Mouse (Mus musculus) NIH3T3 (cell line): ENCODE data around the gene 9130019O22Rik.

Experiments used
- DNase-seq: peaks from one replicate; pipeline ENCODE4 v3.0.0-alpha.2; 2012; ENCODE audit warnings: low read depth

The 9130019O22Rik gene

DNA sequence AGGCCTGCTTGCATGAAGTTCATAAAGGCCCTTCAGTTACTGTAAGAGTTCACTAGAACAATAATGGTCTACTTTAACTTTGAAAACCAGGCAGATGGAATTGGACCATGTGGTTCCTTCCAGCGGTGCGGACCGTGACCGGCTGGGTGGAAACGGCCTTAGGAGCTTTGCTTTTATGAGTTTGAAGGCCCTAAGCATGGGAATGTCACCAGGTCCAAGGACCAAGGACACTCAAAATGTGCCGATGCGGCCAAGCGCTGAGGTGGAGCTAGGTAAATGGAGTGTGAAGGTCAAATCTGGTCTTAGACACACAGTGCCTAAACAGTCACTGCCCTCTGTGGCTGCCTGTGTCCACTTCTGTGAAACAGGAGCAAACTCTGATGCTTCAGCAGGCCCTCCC lies 45.6 kb downstream of the 9130019O22Rik start:
- no peak for DNase-seq

DNA sequence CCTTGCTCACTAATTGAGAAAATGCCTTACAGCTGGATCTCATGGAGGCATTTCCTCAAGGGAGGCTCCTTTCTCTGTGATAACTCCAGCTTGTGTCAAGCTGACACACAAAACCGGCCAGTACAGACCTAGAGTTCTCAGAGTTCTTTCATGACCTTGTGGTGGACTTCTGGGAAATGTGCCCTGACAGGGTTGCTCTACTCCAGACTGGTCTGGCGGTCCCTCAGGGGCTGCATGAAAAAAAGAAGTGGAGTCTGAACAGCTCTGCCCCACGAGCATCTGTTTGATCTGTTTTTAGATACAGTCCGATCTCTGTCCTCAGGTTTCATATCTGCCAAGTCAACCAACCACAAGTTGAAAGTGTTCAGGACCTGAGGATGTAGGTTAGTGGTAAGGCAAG lies 49.3 kb downstream of the 9130019O22Rik start:
- DNase-seq: no peak

DNA sequence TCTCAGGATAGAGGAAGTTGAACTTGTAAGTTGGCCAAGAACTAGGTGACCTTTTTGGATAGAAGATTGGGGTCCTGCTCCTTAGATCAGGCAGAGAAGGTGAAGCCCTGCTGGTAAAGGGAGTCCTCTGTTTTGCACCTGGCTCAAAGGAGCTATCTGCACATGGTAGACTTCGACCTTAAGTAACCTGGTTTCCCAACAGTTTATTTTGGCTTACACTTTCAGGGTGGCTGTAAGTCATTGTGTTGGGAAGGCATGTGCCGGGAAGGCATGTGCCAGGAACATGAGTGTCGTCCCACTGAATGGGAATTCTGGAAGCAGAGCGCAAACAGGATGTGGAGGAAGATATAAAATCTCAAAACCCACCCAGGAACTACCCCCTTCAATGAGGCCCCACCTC lies 51.4 kb downstream of the 9130019O22Rik start:
- DNase-seq: no peak

DNA sequence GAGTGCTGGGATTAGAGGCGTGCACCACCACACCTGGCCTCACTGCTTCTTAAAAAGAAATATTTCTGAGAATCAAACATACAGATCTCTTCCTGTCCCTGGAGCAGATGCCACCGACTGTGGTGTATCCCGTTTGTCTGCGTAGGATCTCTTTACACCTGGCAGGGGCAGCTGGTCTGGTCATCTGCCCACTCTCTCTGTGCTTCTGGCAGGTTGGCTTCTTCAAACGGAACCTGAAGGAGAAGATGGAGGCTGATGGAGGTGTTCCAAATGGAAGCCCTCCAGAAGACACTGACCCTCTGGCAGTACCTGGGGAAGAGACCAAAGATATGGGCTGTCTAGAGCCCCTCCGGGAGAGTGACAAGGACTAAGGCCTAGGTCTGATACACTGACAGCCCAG lies 53.7 kb downstream of the 9130019O22Rik start:
- DNase-seq: no peak
